Mouse (Mus musculus): ENCODE data around the gene Ffar2. TPM values are rescaled to one million over a fixed set of nuclear protein-coding genes. Genes with fewer than 3 reads are reported as not detected.

Gene Ffar2
- 1.7 TPM for polyA plus RNA-seq (2014; fragmentation: Illumina TruSeq; extraction: RNeasy Lipid Tissue Mini Kit (QIAGEN cat#74804); ENCODE audit: low replicate concordance)

DNA sequence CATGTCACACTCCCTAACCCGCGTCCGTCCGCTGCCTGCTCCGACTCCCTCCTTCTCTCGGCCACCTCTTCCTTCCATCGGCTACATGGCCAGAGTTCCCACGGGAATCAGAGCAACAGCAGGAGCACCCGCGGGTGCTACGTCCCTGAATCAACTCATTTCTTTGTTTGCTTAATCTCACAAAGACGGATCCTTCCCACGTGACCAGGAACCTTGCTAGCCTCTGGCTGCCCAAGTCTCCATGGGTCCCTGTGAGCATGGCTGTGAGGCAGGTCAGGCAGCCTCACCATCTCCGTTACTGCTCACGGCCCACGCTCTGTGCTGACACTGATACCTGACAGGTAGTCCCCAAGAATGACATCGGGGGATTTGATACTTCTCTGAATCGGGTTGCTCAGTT is at the start of gene Ffar2:
Gene Ffar2 (minus strand): TSS at position 101 of the 400 bp plus-strand sequence.

DNA sequence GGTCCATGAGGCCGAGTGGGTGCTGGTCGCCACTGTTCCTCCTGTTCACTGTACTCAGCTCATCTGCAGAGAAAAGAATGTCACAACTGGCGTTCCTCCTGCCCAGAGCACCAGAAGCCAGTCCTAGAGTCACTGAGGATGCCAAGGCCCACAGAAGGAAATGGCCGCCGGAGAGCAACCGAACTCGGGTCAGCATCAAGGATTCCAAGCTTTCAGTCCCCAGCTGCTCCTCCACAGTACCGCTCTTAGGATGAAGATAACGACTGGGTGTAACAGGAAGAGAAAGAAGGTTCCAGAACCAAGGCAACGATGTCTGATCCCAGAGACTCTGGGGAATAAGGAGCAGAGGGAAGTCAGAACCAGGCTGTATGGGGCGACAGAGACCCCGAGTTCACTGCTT is 37.9 kb upstream of the Ffar2 start, which contains the start of gene Ffar1:
Gene Ffar1 (minus strand): TSS at position 101 of the 400 bp plus-strand sequence.

DNA sequence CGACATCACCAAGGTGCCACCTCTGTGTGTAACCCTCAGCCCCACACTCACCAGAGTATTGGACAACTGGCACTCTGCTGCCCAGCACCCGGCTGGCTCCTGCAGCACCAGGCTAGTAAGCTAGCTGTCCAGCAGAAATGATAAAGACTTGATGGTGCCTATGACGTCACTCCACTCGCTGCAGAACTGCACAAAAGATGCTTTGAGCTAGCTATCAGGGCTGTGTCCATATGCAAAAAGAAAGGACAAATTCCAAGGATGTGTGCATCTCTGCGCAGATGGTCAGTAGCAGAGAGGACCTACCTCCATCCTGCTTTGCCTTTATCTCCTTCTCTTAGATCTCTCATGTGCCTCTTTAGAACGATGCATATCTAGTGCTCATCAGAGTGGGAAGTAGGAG is 32.5 kb upstream of the Ffar2 start, which contains the start of gene Ffar3:
Gene Ffar3 (minus strand): TSS at position 101 of the 400 bp plus-strand sequence.

DNA sequence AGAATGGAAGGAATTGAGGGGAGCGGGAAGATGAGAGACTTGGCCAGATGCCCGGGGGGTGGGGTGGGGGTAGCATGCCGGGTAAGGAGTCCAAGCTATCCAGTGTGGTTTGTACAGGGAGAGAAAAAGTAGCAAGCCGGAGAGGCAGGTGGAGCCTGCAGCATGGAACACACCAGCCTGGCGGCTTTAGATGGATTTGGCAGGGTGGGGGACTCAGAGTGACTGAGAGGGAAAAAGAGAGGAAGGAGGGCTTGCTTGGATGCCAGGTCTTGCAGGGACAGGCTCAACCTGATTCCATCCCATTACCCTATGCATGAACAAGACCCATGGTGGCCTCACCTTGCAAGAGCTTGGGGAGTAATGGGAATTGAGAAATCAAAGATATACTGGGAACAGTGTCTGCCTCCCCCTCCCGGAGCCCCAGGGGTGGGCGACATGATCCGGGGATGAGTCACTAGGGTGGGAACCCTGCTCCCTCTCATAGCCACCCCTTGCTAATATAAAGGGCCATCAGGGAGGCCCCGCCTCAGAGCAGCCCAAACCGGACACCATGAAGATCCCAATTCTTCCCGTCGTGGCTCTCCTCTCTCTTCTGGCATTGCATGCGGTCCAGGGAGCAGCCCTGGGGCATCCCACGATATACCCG is 36.1 kb downstream of the Ffar2 start, which contains the start of gene Krtdap:
Gene Krtdap (plus strand): TSS at position 520 of the 646 bp plus-strand sequence.

Other genes with a start within 250 kb of the Ffar2 start
- gene Kmt2b, start 235.0 kb downstream of the Ffar2 start, polyA plus RNA-seq (2014; fragmentation: Illumina TruSeq; extraction: RNeasy Lipid Tissue Mini Kit (QIAGEN cat#74804); ENCODE audit: low replicate concordance) = 4.6 TPM
- gene Zbtb32, start 224.9 kb downstream of the Ffar2 start, polyA plus RNA-seq (2014; fragmentation: Illumina TruSeq; extraction: RNeasy Lipid Tissue Mini Kit (QIAGEN cat#74804); ENCODE audit: low replicate concordance) = not detected
- gene Upk1a, start 210.9 kb downstream of the Ffar2 start, polyA plus RNA-seq (2014; fragmentation: Illumina TruSeq; extraction: RNeasy Lipid Tissue Mini Kit (QIAGEN cat#74804); ENCODE audit: low replicate concordance) = not detected
- gene Cox6b1, start 197.6 kb downstream of the Ffar2 start, polyA plus RNA-seq (2014; fragmentation: Illumina TruSeq; extraction: RNeasy Lipid Tissue Mini Kit (QIAGEN cat#74804); ENCODE audit: low replicate concordance) = 1,034 TPM
- gene Etv2, start 187.9 kb downstream of the Ffar2 start, polyA plus RNA-seq (2014; fragmentation: Illumina TruSeq; extraction: RNeasy Lipid Tissue Mini Kit (QIAGEN cat#74804); ENCODE audit: low replicate concordance) = not detected
- gene Rbm42, start 173.5 kb downstream of the Ffar2 start, polyA plus RNA-seq (2014; fragmentation: Illumina TruSeq; extraction: RNeasy Lipid Tissue Mini Kit (QIAGEN cat#74804); ENCODE audit: low replicate concordance) = not detected
- gene Haus5, start 158.8 kb downstream of the Ffar2 start, polyA plus RNA-seq (2014; fragmentation: Illumina TruSeq; extraction: RNeasy Lipid Tissue Mini Kit (QIAGEN cat#74804); ENCODE audit: low replicate concordance) = 2.8 TPM
- gene Pmis2, start 152.2 kb downstream of the Ffar2 start, polyA plus RNA-seq (2014; fragmentation: Illumina TruSeq; extraction: RNeasy Lipid Tissue Mini Kit (QIAGEN cat#74804); ENCODE audit: low replicate concordance) = not detected
- gene 2200002J24Rik, start 124.8 kb downstream of the Ffar2 start, polyA plus RNA-seq (2014; fragmentation: Illumina TruSeq; extraction: RNeasy Lipid Tissue Mini Kit (QIAGEN cat#74804); ENCODE audit: low replicate concordance) = not detected
- not detected for gene Atp4a, start 111.6 kb downstream of the Ffar2 start, polyA plus RNA-seq (2014; fragmentation: Illumina TruSeq; extraction: RNeasy Lipid Tissue Mini Kit (QIAGEN cat#74804); ENCODE audit: low replicate concordance)
- gene Tmem147, start 94.2 kb downstream of the Ffar2 start, polyA plus RNA-seq (2014; fragmentation: Illumina TruSeq; extraction: RNeasy Lipid Tissue Mini Kit (QIAGEN cat#74804); ENCODE audit: low replicate concordance) = 4.8 TPM
- not detected for gene Gapdhs, start 80.1 kb downstream of the Ffar2 start, polyA plus RNA-seq (2014; fragmentation: Illumina TruSeq; extraction: RNeasy Lipid Tissue Mini Kit (QIAGEN cat#74804); ENCODE audit: low replicate concordance)
- gene Sbsn, start 72.3 kb downstream of the Ffar2 start, polyA plus RNA-seq (2014; fragmentation: Illumina TruSeq; extraction: RNeasy Lipid Tissue Mini Kit (QIAGEN cat#74804); ENCODE audit: low replicate concordance) = 0.15 TPM
- not detected for gene Dmkn, start 60.0 kb downstream of the Ffar2 start, polyA plus RNA-seq (2014; fragmentation: Illumina TruSeq; extraction: RNeasy Lipid Tissue Mini Kit (QIAGEN cat#74804); ENCODE audit: low replicate concordance)
- gene Krtdap, start 35.9 kb downstream of the Ffar2 start, polyA plus RNA-seq (2014; fragmentation: Illumina TruSeq; extraction: RNeasy Lipid Tissue Mini Kit (QIAGEN cat#74804); ENCODE audit: low replicate concordance) = not detected
- gene Ffar3, start 32.4 kb upstream of the Ffar2 start, polyA plus RNA-seq (2014; fragmentation: Illumina TruSeq; extraction: RNeasy Lipid Tissue Mini Kit (QIAGEN cat#74804); ENCODE audit: low replicate concordance) = not detected
- gene Ffar1, start 37.8 kb upstream of the Ffar2 start, polyA plus RNA-seq (2014; fragmentation: Illumina TruSeq; extraction: RNeasy Lipid Tissue Mini Kit (QIAGEN cat#74804); ENCODE audit: low replicate concordance) = 0.85 TPM
- 3.0 TPM for gene Cd22, start 56.6 kb upstream of the Ffar2 start, polyA plus RNA-seq (2014; fragmentation: Illumina TruSeq; extraction: RNeasy Lipid Tissue Mini Kit (QIAGEN cat#74804); ENCODE audit: low replicate concordance)
- gene Mag, start 91.1 kb upstream of the Ffar2 start, polyA plus RNA-seq (2014; fragmentation: Illumina TruSeq; extraction: RNeasy Lipid Tissue Mini Kit (QIAGEN cat#74804); ENCODE audit: low replicate concordance) = not detected
- gene Hamp2, start 100.9 kb upstream of the Ffar2 start, polyA plus RNA-seq (2014; fragmentation: Illumina TruSeq; extraction: RNeasy Lipid Tissue Mini Kit (QIAGEN cat#74804); ENCODE audit: low replicate concordance) = 2.0 TPM
- gene Hamp, start 120.3 kb upstream of the Ffar2 start, polyA plus RNA-seq (2014; fragmentation: Illumina TruSeq; extraction: RNeasy Lipid Tissue Mini Kit (QIAGEN cat#74804); ENCODE audit: low replicate concordance) = not detected
- 52.9 TPM for gene Usf2, start 133.0 kb upstream of the Ffar2 start, polyA plus RNA-seq (2014; fragmentation: Illumina TruSeq; extraction: RNeasy Lipid Tissue Mini Kit (QIAGEN cat#74804); ENCODE audit: low replicate concordance)
- gene Lsr, start 149.7 kb upstream of the Ffar2 start, polyA plus RNA-seq (2014; fragmentation: Illumina TruSeq; extraction: RNeasy Lipid Tissue Mini Kit (QIAGEN cat#74804); ENCODE audit: low replicate concordance) = 4.8 TPM
- gene Fam187b, start 150.0 kb upstream of the Ffar2 start, polyA plus RNA-seq (2014; fragmentation: Illumina TruSeq; extraction: RNeasy Lipid Tissue Mini Kit (QIAGEN cat#74804); ENCODE audit: low replicate concordance) = 4.1 TPM
- 0.93 TPM for gene Fxyd5, start 218.7 kb upstream of the Ffar2 start, polyA plus RNA-seq (2014; fragmentation: Illumina TruSeq; extraction: RNeasy Lipid Tissue Mini Kit (QIAGEN cat#74804); ENCODE audit: low replicate concordance)
- not detected for gene Fxyd7, start 227.7 kb upstream of the Ffar2 start, polyA plus RNA-seq (2014; fragmentation: Illumina TruSeq; extraction: RNeasy Lipid Tissue Mini Kit (QIAGEN cat#74804); ENCODE audit: low replicate concordance)
- gene Fxyd1, start 233.4 kb upstream of the Ffar2 start, polyA plus RNA-seq (2014; fragmentation: Illumina TruSeq; extraction: RNeasy Lipid Tissue Mini Kit (QIAGEN cat#74804); ENCODE audit: low replicate concordance) = 1.4 TPM
- gene Lgi4, start 235.6 kb upstream of the Ffar2 start, polyA plus RNA-seq (2014; fragmentation: Illumina TruSeq; extraction: RNeasy Lipid Tissue Mini Kit (QIAGEN cat#74804); ENCODE audit: low replicate concordance) = 0.11 TPM